Mouse (Mus musculus): Measurements from ENCODE around the gene Gfer. TPM values are rescaled to one million over a fixed set of nuclear protein-coding genes. Genes with fewer than 3 reads are reported as not detected.

The Gfer gene
- total RNA-seq, 4 experiments from 2014 or later: 17.9 to 23.4 (median 21.1) TPM

GRCm38 (mm10) chr17:24648731-24649377 is 47.1 kb downstream of the Gfer start:
- no peak for DNase-seq (ENCODE audit: low spot score in 2 of 2)

GRCm38 (mm10) chr17:24647493-24647892 is 48.5 kb downstream of the Gfer start:
- no peak for DNase-seq (ENCODE audit: low spot score in 2 of 2)

GRCm38 (mm10) chr17:24646381-24646780 is 49.6 kb downstream of the Gfer start:
- no peak for DNase-seq (ENCODE audit: low spot score in 2 of 2)

GRCm38 (mm10) chr17:24645916-24646315 is 50.0 kb downstream of the Gfer start:
- DNase-seq (ENCODE audit: low spot score in 2 of 2): no peak

- no peak for DNase-seq (ENCODE audit: low spot score in 2 of 2)
Measured at GRCm38 (mm10) chr17:24644875-24645721, 50.9 kb downstream of the Gfer start.

GRCm38 (mm10) chr17:24644030-24644715 is 51.8 kb downstream of the Gfer start:
- no peak for DNase-seq (ENCODE audit: low spot score in 2 of 2)

Other genes with a start within 250 kb of the Gfer start
- 10 to 100 TPM; 31.0 to 44.2 (median 38.4) TPM for gene E4f1, start 225.8 kb downstream of the Gfer start, total RNA-seq (2022)
- gene Pgp, start 225.8 kb downstream of the Gfer start, total RNA-seq (2022): 10 to 100 TPM; 54.8 to 62.3 (median 57.7) TPM
- 1 to 10 TPM in 2 of 4 experiments, under 1 TPM in 2; 0.90 to 2.0 (median 1.4) TPM for gene Bricd5, start 222.3 kb downstream of the Gfer start, total RNA-seq (2022)
- gene Mlst8, start 217.1 kb downstream of the Gfer start, total RNA-seq (2022): 10 to 100 TPM; 39.7 to 43.9 (median 41.9) TPM
- gene Caskin1, start 207.6 kb downstream of the Gfer start, total RNA-seq (2022): 100 to 1,000 TPM; 134 to 172 (median 153) TPM
- gene Traf7, start 168.2 kb downstream of the Gfer start, total RNA-seq (2022): 100 to 1,000 TPM in 2 of 4 experiments, 10 to 100 TPM in 2; 82.9 to 106 (median 97.4) TPM
- 10 to 100 TPM; 63.4 to 66.7 (median 65.6) TPM for gene Rab26, start 161.9 kb downstream of the Gfer start, total RNA-seq (2022)
- gene Pkd1, start 146.3 kb downstream of the Gfer start, total RNA-seq (2022): 100 to 1,000 TPM in 1 of 4 experiments, 10 to 100 TPM in 3; 72.1 to 120 (median 88.4) TPM
- gene Tsc2, start 63.5 kb downstream of the Gfer start, total RNA-seq (2022): 100 to 1,000 TPM; 149 to 212 (median 191) TPM
- 1 to 10 TPM; 6.5 to 9.1 (median 7.6) TPM for gene Nthl1, start 63.5 kb downstream of the Gfer start, total RNA-seq (2022)
- gene Slc9a3r2, start 45.8 kb downstream of the Gfer start, total RNA-seq (2022): 10 to 100 TPM; 41.9 to 48.7 (median 44.1) TPM
- gene Npw, start 37.7 kb downstream of the Gfer start, total RNA-seq (2022): 1 to 10 TPM in 3 of 4 experiments, not detected in 1; 1.1 to 2.6 (median 2.5) TPM
- 10 to 100 TPM; 36.8 to 41.6 (median 38.2) TPM for gene Zfp598, start 26.5 kb downstream of the Gfer start, total RNA-seq (2022)
- gene Syngr3, start 6.2 kb downstream of the Gfer start, total RNA-seq (2022): 100 to 1,000 TPM; 137 to 165 (median 150) TPM
- 1 to 10 TPM; 2.0 to 4.3 (median 3.4) TPM for gene Noxo1, start 78 bp upstream of the Gfer start, total RNA-seq (2022)
- 10 to 100 TPM; 24.2 to 32.3 (median 27.8) TPM for gene Tbl3, start 11.5 kb upstream of the Gfer start, total RNA-seq (2022)
- under 1 TPM in 2 of 4 experiments, not detected in 2; 0.36 to 0.47 TPM for gene Rnf151, start 21.9 kb upstream of the Gfer start, total RNA-seq (2022)
- gene Rps2, start 22.0 kb upstream of the Gfer start, total RNA-seq (2022): 100 to 1,000 TPM; 282 to 365 (median 323) TPM
- 100 to 1,000 TPM; 214 to 227 (median 222) TPM for gene Ndufb10, start 28.3 kb upstream of the Gfer start, total RNA-seq (2022)
- gene Rpl3l, start 31.7 kb upstream of the Gfer start, total RNA-seq (2022): under 1 TPM; 0.23 to 0.77 (median 0.54) TPM
- 10 to 100 TPM; 41.1 to 50.5 (median 47.2) TPM for gene Msrb1, start 40.5 kb upstream of the Gfer start, total RNA-seq (2022)
- gene Hs3st6, start 56.8 kb upstream of the Gfer start, total RNA-seq (2022): under 1 TPM in 1 of 4 experiments, not detected in 3; 0.23 TPM
- gene Meiob, start 108.1 kb upstream of the Gfer start, total RNA-seq (2022): not detected
- gene Hagh, start 144.0 kb upstream of the Gfer start, total RNA-seq (2022): 100 to 1,000 TPM; 121 to 133 (median 126) TPM
- 10 to 100 TPM; 18.5 to 21.1 (median 20.6) TPM for gene Fahd1, start 154.2 kb upstream of the Gfer start, total RNA-seq (2022)
- gene Igfals, start 169.8 kb upstream of the Gfer start, total RNA-seq (2022): not detected
- gene Nubp2, start 190.2 kb upstream of the Gfer start, total RNA-seq (2022): 10 to 100 TPM; 32.1 to 36.8 (median 33.3) TPM
- gene Spsb3, start 190.5 kb upstream of the Gfer start, total RNA-seq (2022): 10 to 100 TPM; 40.6 to 45.3 (median 41.8) TPM
- 10 to 100 TPM; 54.6 to 64.3 (median 62.0) TPM for gene Eme2, start 198.9 kb upstream of the Gfer start, total RNA-seq (2022)
- gene Mrps34, start 199.0 kb upstream of the Gfer start, total RNA-seq (2022): 10 to 100 TPM; 63.3 to 78.7 (median 73.4) TPM
- 10 to 100 TPM; 50.9 to 64.2 (median 51.9) TPM for gene Nme3, start 200.3 kb upstream of the Gfer start, total RNA-seq (2022)
- 100 to 1,000 TPM; 384 to 435 (median 406) TPM for gene Mapk8ip3, start 240.8 kb upstream of the Gfer start, total RNA-seq (2022)

Data from layer of hippocampus, adult 8-10 months (tissue).